Mouse (Mus musculus) kidney, embryonic 16.5 days (tissue): ENCODE results near the gene Bcas3. TPM values are rescaled to one million over a fixed set of nuclear protein-coding genes. Genes with fewer than 3 reads are reported as not detected.

Experiments used
- ATAC-seq: fragments of 200-750 bp; cut with Nextera tagmentation; 2 replicates; pipeline ENCODE4 v1.8.0; 2017; ENCODE audit warnings: moderate TSS enrichment; ENCODE audit not compliant: low FRiP score, low TSS enrichment
- H3K27ac ChIP-seq: fragments of 300-500 bp; sonication (generic); 2 replicates; pipeline ENCODE4 v1.5.1; 2014; ENCODE audit warnings: low read length
- H3K27me3 ChIP-seq: fragments of 300-500 bp; sonication (generic); 2 replicates; pipeline ENCODE4 v1.6.1; 2014; ENCODE audit warnings: low read length, control low read depth, mixed read lengths; ENCODE audit not compliant: insufficient read depth
- H3K36me3 ChIP-seq: fragments of 300-500 bp; sonication (generic); 2 replicates; pipeline ENCODE4 v1.6.1; 2014; ENCODE audit warnings: low read length, control low read depth, mixed read lengths; ENCODE audit not compliant: insufficient read depth
- H3K4me1 ChIP-seq: fragments of 300-500 bp; sonication (generic); 2 replicates; pipeline ENCODE4 v1.6.1; 2014; ENCODE audit warnings: low read length, control low read depth, mixed read lengths; ENCODE audit not compliant: insufficient read depth
- H3K4me2 ChIP-seq: fragments of 300-500 bp; sonication (generic); replicated peaks from 2 replicates; pipeline ENCODE4 v1.6.1; 2014; ENCODE audit warnings: low read depth, low read length
- H3K4me3 ChIP-seq: fragments of 300-500 bp; sonication (generic); 2 replicates; pipeline ENCODE4 v1.5.1; 2014; ENCODE audit warnings: mild to moderate bottlenecking, low read length
- H3K9ac ChIP-seq: fragments of 300-500 bp; sonication (generic); replicated peaks from 2 replicates; pipeline ENCODE4 v1.6.1; 2014; ENCODE audit warnings: low read length
- H3K9me3 ChIP-seq: fragments of 300-500 bp; sonication (generic); 2 replicates; pipeline ENCODE4 v1.6.1; 2016; ENCODE audit warnings: low read length, control low read depth
- WGBS: fragments of 180-500 bp; shearing (Covaris S2); extraction: QIAGEN DNeasy Blood & Tissue Kit; methylation state at CpG from one replicate; pipeline ENCODE4 v1.1.7; 2014; 5-methylcytosine and 5-hydroxymethylcytosine counted together
- polyA plus RNA-seq: library from polyadenylated mRNA; unstranded; fragments of >200 nt; fragmentation: Nextera tagmentation; extraction: Ambion mirVana; gene quantifications from 2 replicates; pipeline ENCODE4 v1.2.1, GENCODE M21; 2015

The Bcas3 gene
- polyA plus RNA-seq, 1 experiment from 2014 or later, result 34.7 TPM

GRCm38 (mm10) chr11:85406531-85406930 lies 53.6 kb downstream of the Bcas3 start:
- Histone ChIP-seq H3K27me3 (no peaks in the 10 kb centered on the region), H3K9ac (no peak overlapping the region), H3K36me3 (no peaks in the 10 kb centered on the region), H3K27ac (no peak overlapping the region), H3K4me3 (no peak overlapping the region), H3K9me3 (no peaks in the 10 kb centered on the region), H3K4me1 (no peaks in the 10 kb centered on the region), H3K4me2 (no peak overlapping the region)
- 74% methylated on average over 3 of the region's 3 CpGs for WGBS
- no peak for ATAC-seq

- H3K9ac ChIP-seq, result no peak overlapping the region
- ATAC-seq, result no peak
- H3K9me3 ChIP-seq, result no peaks in the 10 kb centered on the region
- no peaks in the 10 kb centered on the region for H3K27me3 ChIP-seq
- H3K27ac ChIP-seq, result no peak overlapping the region
- no peaks in the 10 kb centered on the region for H3K36me3 ChIP-seq
- H3K4me2 ChIP-seq, result no peak overlapping the region
- WGBS, result 64% methylated on average over 3 of the region's 3 CpGs
- H3K4me3 ChIP-seq, result no peak overlapping the region
- no peaks in the 10 kb centered on the region for H3K4me1 ChIP-seq
These were observed 54.7 kb downstream of the Bcas3 start for GRCm38 (mm10) chr11:85407700-85408099.

GRCm38 (mm10) chr11:85412319-85412718 lies 59.4 kb downstream of the Bcas3 start:
- WGBS, result 55% methylated on average over 7 of the region's 7 CpGs
- Histone ChIP-seq H3K27ac (no peak overlapping the region), H3K4me3 (no peak overlapping the region), H3K4me1 (no peaks in the 10 kb centered on the region), H3K9me3 (no peaks in the 10 kb centered on the region), H3K4me2 (no peak overlapping the region), H3K36me3 (no peaks in the 10 kb centered on the region), H3K27me3 (no peaks in the 10 kb centered on the region), H3K9ac (no peak overlapping the region)
- no peak for ATAC-seq

- no peak for ATAC-seq
- no peak overlapping the region for H3K9ac ChIP-seq
- H3K27me3 ChIP-seq, result no peaks in the 10 kb centered on the region
- 86% methylated on average over 1 of the region's 1 CpGs for WGBS
- H3K4me2 ChIP-seq, result no peak overlapping the region
- no peak overlapping the region for H3K4me3 ChIP-seq
- no peaks in the 10 kb centered on the region for H3K36me3 ChIP-seq
- no peak overlapping the region for H3K27ac ChIP-seq
- H3K9me3 ChIP-seq, result no peaks in the 10 kb centered on the region
- H3K4me1 ChIP-seq, result no peaks in the 10 kb centered on the region
These were observed 61.5 kb downstream of the Bcas3 start for GRCm38 (mm10) chr11:85414476-85414875.

GRCm38 (mm10) chr11:85427353-85427752 lies 74.4 kb downstream of the Bcas3 start:
- H3K4me1 ChIP-seq, result peaks cover 7% of the 10 kb centered on the region
- H3K4me2 ChIP-seq, result no peak overlapping the region
- ATAC-seq, result no peak
- no peaks in the 10 kb centered on the region for H3K9me3 ChIP-seq
- 59% methylated on average over 6 of the region's 6 CpGs for WGBS
- H3K9ac ChIP-seq, result no peak overlapping the region
- H3K27ac ChIP-seq, result no peak overlapping the region
- no peaks in the 10 kb centered on the region for H3K27me3 ChIP-seq
- no peak overlapping the region for H3K4me3 ChIP-seq
- H3K36me3 ChIP-seq, result no peaks in the 10 kb centered on the region

GRCm38 (mm10) chr11:85428227-85428626 lies 75.3 kb downstream of the Bcas3 start:
- 35% methylated on average over 3 of the region's 3 CpGs for WGBS
- Histone ChIP-seq H3K27me3 (no peaks in the 10 kb centered on the region), H3K36me3 (no peaks in the 10 kb centered on the region), H3K27ac (peak overlapping the region; percentile 37; the same call in 1 of the 2 replicates), H3K9me3 (no peaks in the 10 kb centered on the region), H3K4me3 (no peak overlapping the region), H3K4me2 (no peak overlapping the region), H3K4me1 (peaks cover 7% of the 10 kb centered on the region), H3K9ac (no peak overlapping the region)
- no peak for ATAC-seq

GRCm38 (mm10) chr11:85430743-85431448 lies 77.9 kb downstream of the Bcas3 start:
- Histone ChIP-seq H3K4me1 (peaks cover 7% of the 10 kb centered on the region), H3K9ac (no peak overlapping the region), H3K4me2 (no peak overlapping the region; the same call in 1 of the 2 replicates), H3K4me3 (no peak overlapping the region), H3K36me3 (no peaks in the 10 kb centered on the region), H3K27ac (no peak overlapping the region), H3K9me3 (no peaks in the 10 kb centered on the region), H3K27me3 (no peaks in the 10 kb centered on the region)
- ATAC-seq, result no peak
- 35% methylated on average over 11 of the region's 11 CpGs for WGBS

- no peaks in the 10 kb centered on the region for H3K36me3 ChIP-seq
- H3K27ac ChIP-seq, result no peak overlapping the region
- no peaks in the 10 kb centered on the region for H3K9me3 ChIP-seq
- H3K27me3 ChIP-seq, result no peaks in the 10 kb centered on the region
- H3K4me2 ChIP-seq, result no peak overlapping the region
- no peak overlapping the region for H3K4me3 ChIP-seq
- H3K9ac ChIP-seq, result no peak overlapping the region
- 94% methylated on average over 5 of the region's 5 CpGs for WGBS
- ATAC-seq, result no peak
- H3K4me1 ChIP-seq, result no peaks in the 10 kb centered on the region
These were observed 94.4 kb downstream of the Bcas3 start for GRCm38 (mm10) chr11:85447375-85447774.

- no peak for ATAC-seq
- Histone ChIP-seq H3K4me3 (no peak overlapping the region), H3K9ac (no peak overlapping the region), H3K36me3 (no peaks in the 10 kb centered on the region), H3K27ac (no peak overlapping the region), H3K4me2 (no peak overlapping the region), H3K27me3 (no peaks in the 10 kb centered on the region), H3K4me1 (no peaks in the 10 kb centered on the region), H3K9me3 (no peaks in the 10 kb centered on the region)
- WGBS, result 62% methylated on average over 8 of the region's 8 CpGs
These were observed 100.8 kb downstream of the Bcas3 start for GRCm38 (mm10) chr11:85453598-85454304.

GRCm38 (mm10) chr11:85454305-85454682 lies 101.3 kb downstream of the Bcas3 start:
- 77% methylated on average over 5 of the region's 5 CpGs for WGBS
- Histone ChIP-seq H3K9ac (no peak overlapping the region), H3K4me1 (no peaks in the 10 kb centered on the region), H3K9me3 (no peaks in the 10 kb centered on the region), H3K4me2 (no peak overlapping the region), H3K36me3 (no peaks in the 10 kb centered on the region), H3K27me3 (no peaks in the 10 kb centered on the region), H3K4me3 (no peak overlapping the region), H3K27ac (no peak overlapping the region)
- ATAC-seq, result no peak
